Mouse (Mus musculus): ENCODE measurements around the gene Sgsm2. TPM values are rescaled to one million over a fixed set of nuclear protein-coding genes. Genes with fewer than 3 reads are reported as not detected.

Sgsm2 gene
- total and polyA plus RNA-seq, 2 experiments from 2014 or later = 2.3 to 11.7 TPM

- H3K4me2 ChIP-seq (ENCODE audit: low read depth, low read length) = peak overlapping the region; percentile 96
- H3K4me3 ChIP-seq (ENCODE audit: low read depth, low read length) = peak overlapping the region; percentile 95; the same call in 1 of the 2 replicates
- H3K4me1 ChIP-seq (ENCODE audit: control insufficient read depth, insufficient read depth) = peaks cover 39% of the 10 kb centered on the region
- no peaks in the 10 kb centered on the region for H3K27me3 ChIP-seq (ENCODE audit: control insufficient read depth, insufficient read depth, low read length)
- H3K9ac ChIP-seq (replicated peaks; ENCODE audit: low read depth, low read length) = no peak overlapping the region; the same call in 1 of the 2 replicates
- peak overlapping the region; percentile 99 for H3K27ac ChIP-seq (ENCODE audit: low read depth)
- no peaks in the 10 kb centered on the region for H3K9me3 ChIP-seq (replicated peaks; ENCODE audit: control insufficient read depth, low read length)
- TF ChIP-seq CTCF (IDR thresholded peaks at IDR 0.05; ENCODE audit: low read depth) (no peak), EP300 (IDR thresholded peaks at IDR 0.05; ENCODE audit: low read depth) (no peak)
- DNase-seq (ENCODE audit: low spot score) = no peak
- H3K36me3 ChIP-seq (replicated peaks; ENCODE audit: control insufficient read depth, insufficient read depth, low read length) = no peaks in the 10 kb centered on the region
- no peak for ATAC-seq (ENCODE audit: insufficient read depth, low read depth)
- 51% methylated on average over 8 of the region's 8 CpGs for WGBS
Measured at GRCm38 (mm10) chr11:74833536-74834358, 63.1 kb downstream of the Sgsm2 start.

DNA sequence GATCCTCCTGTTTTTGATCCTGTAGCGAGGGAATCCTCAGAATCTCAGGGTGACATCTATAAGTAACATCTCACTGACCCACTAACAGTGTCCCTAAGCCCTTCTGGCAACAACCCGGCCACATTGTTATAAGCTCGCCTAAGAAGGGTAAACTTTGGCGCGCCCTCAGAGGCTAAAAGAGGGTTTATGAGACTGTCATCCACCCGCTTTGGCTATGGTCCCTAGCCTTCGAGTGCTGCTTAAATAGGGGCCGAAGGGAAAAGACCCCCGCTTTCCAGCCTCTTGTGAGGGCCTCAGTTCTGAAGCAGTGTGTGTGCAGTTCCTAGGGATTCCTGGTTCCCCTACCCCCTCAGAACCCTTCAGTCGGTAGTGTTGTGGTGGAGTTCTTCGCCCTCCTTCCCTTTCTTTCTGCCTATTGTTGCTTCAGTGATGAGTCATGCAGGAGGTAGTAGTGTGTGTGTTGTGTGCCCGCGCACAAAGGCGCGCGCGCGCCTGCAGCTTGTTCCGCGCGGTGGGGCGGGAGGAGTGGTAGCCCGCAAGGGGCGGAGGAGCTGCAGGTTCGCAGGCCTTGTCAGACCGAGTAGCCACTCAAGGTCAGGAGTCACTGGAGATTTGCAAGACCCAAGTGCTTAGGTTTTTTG is 64.2 kb downstream of the Sgsm2 start:
- Histone ChIP-seq H3K9ac (replicated peaks; ENCODE audit: low read depth, low read length) (peak overlapping the region; percentile 69), H3K36me3 (replicated peaks; ENCODE audit: control insufficient read depth, insufficient read depth, low read length) (no peaks in the 10 kb centered on the region), H3K4me3 (ENCODE audit: low read depth, low read length) (peak overlapping the region; percentile 95), H3K4me1 (ENCODE audit: control insufficient read depth, insufficient read depth) (peaks cover 50% of the 10 kb centered on the region), H3K9me3 (replicated peaks; ENCODE audit: control insufficient read depth, low read length) (no peaks in the 10 kb centered on the region), H3K27ac (ENCODE audit: low read depth) (peak overlapping the region; percentile 99), H3K27me3 (ENCODE audit: control insufficient read depth, insufficient read depth, low read length) (no peaks in the 10 kb centered on the region), H3K4me2 (ENCODE audit: low read depth, low read length) (peak overlapping the region; percentile 96)
- DNase-seq (ENCODE audit: low spot score) = peak; percentile 92
- 0 out of 2 replicates have a peak, but pooled peaks have one; percentile 2 for ATAC-seq (ENCODE audit: insufficient read depth, low read depth)
- under 1% methylated on average over 26 of the region's 26 CpGs for WGBS
- 0 out of 2 replicates have a peak, but pooled peaks have one; percentile 1 for TF ChIP-seq CTCF (IDR thresholded peaks at IDR 0.05; ENCODE audit: low read depth)
- TF ChIP-seq EP300 (IDR thresholded peaks at IDR 0.05; ENCODE audit: low read depth) = no peak

GRCm38 (mm10) chr11:74831606-74832451 is 65.0 kb downstream of the Sgsm2 start:
- H3K9me3 ChIP-seq (replicated peaks; ENCODE audit: control insufficient read depth, low read length) = no peaks in the 10 kb centered on the region
- DNase-seq (ENCODE audit: low spot score) (peak; percentile 97), ATAC-seq (ENCODE audit: insufficient read depth, low read depth) (peak; percentile 79)
- peak overlapping the region; percentile 98 for H3K9ac ChIP-seq (replicated peaks; ENCODE audit: low read depth, low read length)
- H3K4me1 ChIP-seq (ENCODE audit: control insufficient read depth, insufficient read depth) = peaks cover 50% of the 10 kb centered on the region
- TF ChIP-seq CTCF (IDR thresholded peaks at IDR 0.05; ENCODE audit: low read depth) (no peak), EP300 (IDR thresholded peaks at IDR 0.05; ENCODE audit: low read depth) (no peak; the same call in 1 of the 2 replicates)
- H3K4me2 ChIP-seq (ENCODE audit: low read depth, low read length) = peak overlapping the region; percentile 96
- WGBS = under 1% methylated on average over 61 of the region's 61 CpGs
- H3K27me3 ChIP-seq (ENCODE audit: control insufficient read depth, insufficient read depth, low read length) = no peaks in the 10 kb centered on the region
- peak overlapping the region; percentile 95 for H3K4me3 ChIP-seq (ENCODE audit: low read depth, low read length)
- no peaks in the 10 kb centered on the region for H3K36me3 ChIP-seq (replicated peaks; ENCODE audit: control insufficient read depth, insufficient read depth, low read length)
- H3K27ac ChIP-seq (ENCODE audit: low read depth) = peak overlapping the region; percentile 99

GRCm38 (mm10) chr11:74831191-74831605 is 65.7 kb downstream of the Sgsm2 start:
- peak overlapping the region; percentile 96 for H3K4me2 ChIP-seq (ENCODE audit: low read depth, low read length)
- H3K4me1 ChIP-seq (ENCODE audit: control insufficient read depth, insufficient read depth) = peaks cover 50% of the 10 kb centered on the region
- no peaks in the 10 kb centered on the region for H3K27me3 ChIP-seq (ENCODE audit: control insufficient read depth, insufficient read depth, low read length)
- peak overlapping the region; percentile 98 for H3K9ac ChIP-seq (replicated peaks; ENCODE audit: low read depth, low read length)
- ATAC-seq (ENCODE audit: insufficient read depth, low read depth) (no peak), DNase-seq (ENCODE audit: low spot score) (no peak)
- H3K27ac ChIP-seq (ENCODE audit: low read depth) = peak overlapping the region; percentile 99
- H3K4me3 ChIP-seq (ENCODE audit: low read depth, low read length) = peak overlapping the region; percentile 95
- WGBS = 0% methylated on average over 35 of the region's 35 CpGs
- H3K9me3 ChIP-seq (replicated peaks; ENCODE audit: control insufficient read depth, low read length) = no peaks in the 10 kb centered on the region
- TF ChIP-seq EP300 (IDR thresholded peaks at IDR 0.05; ENCODE audit: low read depth) (no peak), CTCF (IDR thresholded peaks at IDR 0.05; ENCODE audit: low read depth) (no peak)
- H3K36me3 ChIP-seq (replicated peaks; ENCODE audit: control insufficient read depth, insufficient read depth, low read length) = no peaks in the 10 kb centered on the region

Data from heart, postnatal 0 days (tissue).